Mouse (Mus musculus): ENCODE results near the gene Cacna1d. TPM values are rescaled to one million over a fixed set of nuclear protein-coding genes. Genes with fewer than 3 reads are reported as not detected.

Cacna1d gene
- total and polyA plus RNA-seq, 3 experiments, result not detected

DNA sequence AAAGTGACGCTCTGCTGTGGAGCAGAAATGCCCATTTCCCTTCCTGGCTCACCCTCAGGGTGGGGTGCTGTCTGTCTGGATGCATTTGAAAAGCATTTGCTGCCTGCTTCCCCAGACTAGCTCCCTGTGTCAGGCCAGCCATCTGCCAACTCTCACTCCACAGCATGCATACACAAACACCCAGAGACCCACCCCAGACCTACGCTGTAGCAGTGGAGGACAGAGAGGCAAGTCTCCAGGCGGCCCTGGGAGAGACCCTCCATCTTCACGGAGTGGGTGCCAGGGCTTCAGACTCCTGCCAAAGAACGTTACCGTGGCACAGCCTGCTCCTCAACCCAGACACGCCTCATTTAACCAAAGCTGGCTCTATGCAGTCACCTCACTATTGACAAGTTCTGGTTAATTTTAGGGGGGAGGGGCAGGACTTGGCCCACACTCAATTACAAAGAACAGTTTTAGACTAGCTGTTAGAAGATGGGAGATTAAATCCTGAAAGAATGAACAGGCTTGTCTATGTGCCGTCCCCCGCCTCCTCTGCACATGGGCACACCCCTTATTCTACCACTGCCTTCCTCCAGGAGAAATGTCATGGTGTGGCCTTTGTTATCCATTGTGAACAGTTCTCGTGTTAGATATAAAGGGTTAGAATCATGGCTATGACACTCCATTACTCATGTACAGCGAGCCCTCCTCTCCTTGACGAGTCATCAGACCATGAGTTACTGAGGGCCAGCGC is 435.1 kb downstream of the Cacna1d start:
- H3K36me3 ChIP-seq (ENCODE audit: control insufficient read depth in 1 of 2, insufficient read depth in 2 of 2, low read length in 2 of 2), result no peaks in the 10 kb centered on the region
- no peaks in the 10 kb centered on the region for H3K4me1 ChIP-seq (ENCODE audit: control insufficient read depth in 1 of 2, insufficient read depth in 2 of 2, low read length in 2 of 2)
- no peak overlapping the region for H3K4me3 ChIP-seq (ENCODE audit: control insufficient read depth in 1 of 2, insufficient read depth in 1 of 2, low read depth in 2 of 2, low read length in 2 of 2)
- no peaks in the 10 kb centered on the region for H3K9me3 ChIP-seq (replicated peaks; ENCODE audit: insufficient read depth, low read length)
- DNase-seq (ENCODE audit: low read depth, low spot score), result no peak
- no peaks in the 10 kb centered on the region for H3K79me2 ChIP-seq (ENCODE audit: control insufficient read depth, insufficient read depth, low read length, poor library complexity)
- no peaks in the 10 kb centered on the region; a peak in 1 of 4 replicates for H3K27me3 ChIP-seq (ENCODE audit: control insufficient read depth in 1 of 2, insufficient read depth in 2 of 2, low read length in 2 of 2)
- TF ChIP-seq MAZ (IDR thresholded peaks at IDR 0.05; ENCODE audit: low read depth, low read length), result no peak
- no peak for TF ChIP-seq MYC (IDR thresholded peaks at IDR 0.05; ENCODE audit: low read depth, low read length)
- no peak for TF ChIP-seq EP300 (IDR thresholded peaks at IDR 0.05; ENCODE audit: low read depth in 1 of 2, low read length in 2 of 2)
- no peak for TF ChIP-seq BHLHE40 (IDR thresholded peaks at IDR 0.05; ENCODE audit: borderline replicate concordance, low read depth, low read length)
- no peak for TF ChIP-seq NRF1 (IDR thresholded peaks at IDR 0.05; ENCODE audit: insufficient read depth, low read depth, low read length, poor library complexity, severe bottlenecking)
- TF ChIP-seq ZKSCAN1 (IDR thresholded peaks at IDR 0.05; ENCODE audit: low read depth, low read length), result no peak
- TF ChIP-seq GATA1 (IDR thresholded peaks at IDR 0.05; ENCODE audit: low read depth, low read length), result no peak
- no peak overlapping the region for H3K27ac ChIP-seq (ENCODE audit: control insufficient read depth, low read depth, low read length)
- no peak overlapping the region for H3K9ac ChIP-seq (ENCODE audit: control insufficient read depth, low read depth, low read length, poor library complexity, severe bottlenecking)

DNA sequence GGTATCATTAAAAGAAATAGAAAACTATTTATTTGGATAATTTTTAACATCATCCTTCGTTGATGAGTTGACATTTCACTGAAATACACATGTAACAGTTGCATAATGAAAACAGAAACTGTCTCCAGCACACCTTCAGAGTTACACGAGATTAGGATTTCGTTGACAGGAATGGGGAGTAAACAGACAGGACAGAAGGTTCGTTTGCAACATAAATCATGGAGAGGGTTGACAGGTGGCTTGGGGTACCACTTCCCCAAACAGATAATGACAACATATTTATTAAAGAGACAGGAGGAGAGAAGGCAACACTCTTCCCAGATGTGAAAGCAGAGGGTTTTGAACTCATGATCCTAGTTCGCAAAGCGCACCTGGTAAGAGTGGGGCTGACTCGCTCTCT is 436.3 kb downstream of the Cacna1d start:
- Histone ChIP-seq H3K36me3 (ENCODE audit: control insufficient read depth in 1 of 2, insufficient read depth in 2 of 2, low read length in 2 of 2) (no peaks in the 10 kb centered on the region), H3K9me3 (replicated peaks; ENCODE audit: insufficient read depth, low read length) (no peaks in the 10 kb centered on the region), H3K4me3 (ENCODE audit: control insufficient read depth in 1 of 2, insufficient read depth in 1 of 2, low read depth in 2 of 2, low read length in 2 of 2) (no peak overlapping the region), H3K27me3 (ENCODE audit: control insufficient read depth in 1 of 2, insufficient read depth in 2 of 2, low read length in 2 of 2) (no peaks in the 10 kb centered on the region; a peak in 1 of 4 replicates), H3K9ac (ENCODE audit: control insufficient read depth, low read depth, low read length, poor library complexity, severe bottlenecking) (no peak overlapping the region), H3K4me1 (ENCODE audit: control insufficient read depth in 1 of 2, insufficient read depth in 2 of 2, low read length in 2 of 2) (no peaks in the 10 kb centered on the region), H3K27ac (ENCODE audit: control insufficient read depth, low read depth, low read length) (no peak overlapping the region), H3K79me2 (ENCODE audit: control insufficient read depth, insufficient read depth, low read length, poor library complexity) (no peaks in the 10 kb centered on the region)
- TF ChIP-seq KAT2A (conservative IDR thresholded peaks at IDR 0.05; ENCODE audit: low read depth, low read length), result no peak
- TF ChIP-seq CTCF (IDR thresholded peaks at IDR 0.05 in 2 of 3, conservative IDR thresholded peaks at IDR 0.05 in 1 of 3; ENCODE audit: control insufficient read depth in 1 of 3, insufficient read depth in 1 of 3, low read depth in 2 of 3, low read length in 3 of 3, poor library complexity in 1 of 3, severe bottlenecking in 1 of 3), result no peak
- no peak for TF ChIP-seq ETS1 (IDR thresholded peaks at IDR 0.05; ENCODE audit: low read depth, low read length)
- TF ChIP-seq POLR2AphosphoS5 (IDR thresholded peaks at IDR 0.05; ENCODE audit: borderline replicate concordance, low read depth, low read length), result no peak
- TF ChIP-seq TAL1 (IDR thresholded peaks at IDR 0.05; ENCODE audit: low read length), result no peak
- TF ChIP-seq USF1 (IDR thresholded peaks at IDR 0.05; ENCODE audit: low read depth, low read length), result no peak
- TF ChIP-seq SIN3A (IDR thresholded peaks at IDR 0.05; ENCODE audit: low read length), result no peak
- TF ChIP-seq E2F4 (IDR thresholded peaks at IDR 0.05; ENCODE audit: borderline replicate concordance, low read depth, low read length), result no peak
- TF ChIP-seq NRF1 (IDR thresholded peaks at IDR 0.05; ENCODE audit: insufficient read depth, low read depth, low read length, poor library complexity, severe bottlenecking), result no peak
- TF ChIP-seq MEF2A (IDR thresholded peaks at IDR 0.05; ENCODE audit: extremely low read depth, insufficient replicate concordance, low read depth, low read length, poor library complexity, severe bottlenecking), result no peak
- no peak for TF ChIP-seq ELF1 (IDR thresholded peaks at IDR 0.05; ENCODE audit: low read depth, low read length)
- TF ChIP-seq CHD2 (IDR thresholded peaks at IDR 0.05; ENCODE audit: low read length), result no peak
- DNase-seq (ENCODE audit: low read depth, low spot score), result peak; percentile 2

Data from MEL (cell line).